ENCODE assay signal across 16 mouse cellular contexts in the genomic region with DNA sequence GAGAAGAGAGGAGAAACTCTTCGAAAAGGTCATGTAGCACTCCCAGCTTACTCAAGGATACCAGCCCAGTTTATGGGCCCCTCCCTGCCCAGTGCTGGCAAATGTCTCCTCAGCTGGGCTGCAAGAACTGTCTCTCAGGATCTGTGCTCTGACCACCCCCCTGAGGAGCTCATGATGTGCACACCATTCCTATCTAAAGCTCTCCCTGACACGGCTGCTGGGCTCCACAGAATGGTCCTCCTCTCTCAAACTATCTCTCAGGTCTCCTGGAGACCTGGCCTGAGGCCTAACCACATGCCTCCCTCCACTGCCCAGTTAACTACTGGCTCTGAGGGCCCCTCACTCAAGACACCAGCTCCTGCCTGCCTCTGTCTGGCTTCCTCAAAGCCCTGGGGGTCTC. TPM values are rescaled to one million over a fixed set of nuclear protein-coding genes. Genes with fewer than 3 reads are reported as not detected.
DNase-seq lines count a peak whose midpoint lies in the region; ATAC-seq and TF ChIP-seq lines count a peak whose summit lies in the region.
"Had no signal": no experiment of that assay in that cellular context is flagged by ENCODE, and none has a peak within 500 bp of the region (broad histone marks: within the 10 kb centered on the region; RNA-seq: fewer than 3 reads in every experiment).

No protein-coding gene starts in this region.

- no peak for TF ChIP-seq CTCF in lung, embryonic 14.5 days (IDR thresholded peaks at IDR 0.05; ENCODE audit: low read depth)

- WGBS in heart, embryonic 15.5 days, result 40% methylated on average over 2 of the region's 2 CpGs
- WGBS in lung, embryonic 14.5 days, result 60% methylated on average over 2 of the region's 2 CpGs
- WGBS in stomach, embryonic 16.5 days, result 68% methylated on average over 2 of the region's 2 CpGs

- no peak overlapping the region for H3K4me2 ChIP-seq in heart, embryonic 15.5 days
- H3K4me2 ChIP-seq in lung, embryonic 14.5 days, result no peak overlapping the region
- H3K4me2 ChIP-seq in stomach, embryonic 16.5 days (ENCODE audit: low read depth, low read length), result no peak overlapping the region

- H3K9me3 ChIP-seq in heart, embryonic 15.5 days (replicated peaks), result no peaks in the 10 kb centered on the region
- H3K9me3 ChIP-seq in lung, embryonic 14.5 days (ENCODE audit: low read depth, low read length), result no peaks in the 10 kb centered on the region
- H3K9me3 ChIP-seq in stomach, embryonic 16.5 days (replicated peaks; ENCODE audit: control insufficient read depth, low read length), result no peaks in the 10 kb centered on the region
- H3K9me3 ChIP-seq: midbrain, embryonic 10.5 days had no signal

- H3K9ac ChIP-seq in heart, embryonic 15.5 days, result peak overlapping the region; percentile 14; the same call in 1 of the 2 replicates
- H3K9ac ChIP-seq in lung, embryonic 14.5 days, result 0 out of 2 replicates have a peak overlapping the region, but pooled peaks have one; percentile 21
- no peak overlapping the region for H3K9ac ChIP-seq in stomach, embryonic 16.5 days (ENCODE audit: low read length)
- H3K9ac ChIP-seq: liver, embryonic 14.5 days had no signal

- H3K4me1 ChIP-seq in heart, embryonic 15.5 days (replicated peaks), result peaks cover 63% of the 10 kb centered on the region
- H3K4me1 ChIP-seq in lung, embryonic 14.5 days (ENCODE audit: insufficient read depth), result peaks cover 36% of the 10 kb centered on the region
- peaks cover 35% of the 10 kb centered on the region for H3K4me1 ChIP-seq in stomach, embryonic 16.5 days (ENCODE audit: control insufficient read depth, insufficient read depth, low read length)

- ATAC-seq in heart, embryonic 15.5 days (replicated peaks; ENCODE audit: insufficient number of reproducible peaks, insufficient read depth, low FRiP score, low read depth), result no peak
- ATAC-seq in lung, embryonic 14.5 days (ENCODE audit: insufficient read depth), result no peak
- ATAC-seq in stomach, embryonic 16.5 days (ENCODE audit: insufficient read depth, low FRiP score), result no peak
- ATAC-seq: hindbrain, postnatal 0 days had no signal

- H3K27ac ChIP-seq in heart, embryonic 15.5 days, result peak overlapping the region; percentile 54; the same call in 1 of the 2 replicates
- no peak overlapping the region for H3K27ac ChIP-seq in lung, embryonic 14.5 days (ENCODE audit: low read depth)
- peak overlapping the region; percentile 12; the same call in 1 of the 2 replicates for H3K27ac ChIP-seq in stomach, embryonic 16.5 days (ENCODE audit: low read length)
- H3K27ac ChIP-seq: hindbrain, postnatal 0 days; kidney, postnatal 0 days; liver, embryonic 14.5 days; midbrain, embryonic 10.5 days had no signal

- intact Hi-C loops in heart, postnatal 25 days (cut with DNase I), result no loop called here

- H3K4me3 ChIP-seq in heart, embryonic 15.5 days, result no peak overlapping the region
- no peak overlapping the region for H3K4me3 ChIP-seq in lung, embryonic 14.5 days (ENCODE audit: low read depth, low read length)
- no peak overlapping the region for H3K4me3 ChIP-seq in stomach, embryonic 16.5 days (replicated peaks; ENCODE audit: low read length)
- H3K4me3 ChIP-seq: midbrain, embryonic 10.5 days had no signal

- no peaks in the 10 kb centered on the region for H3K27me3 ChIP-seq in heart, embryonic 15.5 days
- no peaks in the 10 kb centered on the region for H3K27me3 ChIP-seq in lung, embryonic 14.5 days (ENCODE audit: insufficient read depth, low read length)
- no peaks in the 10 kb centered on the region for H3K27me3 ChIP-seq in stomach, embryonic 16.5 days (ENCODE audit: control insufficient read depth, insufficient read depth, low read length)

- H3K36me3 ChIP-seq in heart, embryonic 15.5 days, result no peaks in the 10 kb centered on the region
- no peaks in the 10 kb centered on the region for H3K36me3 ChIP-seq in lung, embryonic 14.5 days (ENCODE audit: insufficient read depth)
- H3K36me3 ChIP-seq in stomach, embryonic 16.5 days (ENCODE audit: control insufficient read depth, insufficient read depth, low read length), result no peaks in the 10 kb centered on the region
- H3K36me3 ChIP-seq: midbrain, embryonic 10.5 days had no signal

- peak; percentile 41 for DNase-seq in adrenal gland, adult 2 months
- DNase-seq in adrenal gland, adult 8-10 months, result no peak
- no peak for DNase-seq in heart, postnatal 25 days (ENCODE audit: low spot score)
- no peak for DNase-seq in lung, embryonic 14.5 days
- DNase-seq in lung, postnatal 14 days, result no peak
- no peak for DNase-seq in urinary bladder, adult 18-20 months (ENCODE audit: low spot score in 2 of 2)
- DNase-seq: cerebellum, postnatal 14 days; retina, postnatal 1 day; thymus, postnatal 36 days had no signal

RNA-seq across cellular contexts. Expression of gene Morn1, which starts 53.8 kb away (rescaled TPM):
- total RNA-seq in adrenal gland, adult 2 months (2021), result 1 to 10 TPM; 5.5 to 5.9 TPM
- polyA plus RNA-seq in adrenal gland, adult 2 months (2012; rRNA removed), result 14.2 and 18.8 TPM in 2 replicates
- 10 to 100 TPM in 2 of 4 experiments, 1 to 10 TPM in 2; 7.9 to 17.0 (median 12.8) TPM for total RNA-seq in adrenal gland, adult 8-10 months (2022)
- polyA plus RNA-seq in heart, embryonic 15.5 days (2015; fragmentation: Nextera tagmentation; extraction: Ambion mirVana), result 1.9 and 2.5 TPM in 2 replicates
- total RNA-seq in heart, postnatal 25 days (2021), result 1 to 10 TPM; 1.1 to 1.3 TPM
- polyA plus RNA-seq in lung, embryonic 14.5 days (2014; fragmentation: Nextera tagmentation; extraction: Ambion mirVana), result 5.2 TPM in 2 replicates
- 4.8 and 6.1 TPM in 2 replicates for polyA plus RNA-seq in stomach, embryonic 16.5 days (2015; fragmentation: Nextera tagmentation; extraction: Ambion mirVana)
- total RNA-seq: monocyte, adult 5-6 weeks had no signal

RNA-seq across cellular contexts. Expression of gene Rer1, which starts 54.0 kb away (rescaled TPM):
- 100 to 1,000 TPM; 114 to 115 TPM for total RNA-seq in adrenal gland, adult 2 months (2021)
- polyA plus RNA-seq in adrenal gland, adult 2 months (2012; rRNA removed), result 49.1 and 58.4 TPM in 2 replicates
- 100 to 1,000 TPM in 2 of 4 experiments, 10 to 100 TPM in 2; 96.8 to 116 (median 106) TPM for total RNA-seq in adrenal gland, adult 8-10 months (2022)
- 117 and 120 TPM in 2 replicates for polyA plus RNA-seq in heart, embryonic 15.5 days (2015; fragmentation: Nextera tagmentation; extraction: Ambion mirVana)
- total RNA-seq in heart, postnatal 25 days (2021), result 10 to 100 TPM; 66.1 to 68.7 TPM
- 160 and 177 TPM in 2 replicates for polyA plus RNA-seq in lung, embryonic 14.5 days (2014; fragmentation: Nextera tagmentation; extraction: Ambion mirVana)
- 171 and 183 TPM in 2 replicates for polyA plus RNA-seq in stomach, embryonic 16.5 days (2015; fragmentation: Nextera tagmentation; extraction: Ambion mirVana)
